Mouse (Mus musculus) brown adipose tissue, adult 24 weeks (tissue): ENCODE measurements around the gene Ndufs7. TPM values are rescaled to one million over a fixed set of nuclear protein-coding genes. Genes with fewer than 3 reads are reported as not detected.
"Not testable (repeated sequence)": the region's sequence is repeated elsewhere in the genome, so short reads cannot be mapped to it uniquely, and the experiment has no call there.

Experiments used
- H3K27ac ChIP-seq: fragments of 200-500 bp; replicated peaks from 2 replicates; pipeline ENCODE4 v1.5.1; 2012; ENCODE audit warnings: low read depth, mild to moderate bottlenecking, low read length
- H3K4me1 ChIP-seq: fragments of 200-500 bp; 2 replicates; pipeline ENCODE4 v1.6.1; 2012; ENCODE audit warnings: low read length, mixed read lengths; ENCODE audit not compliant: control insufficient read depth, insufficient read depth, insufficient read length
- H3K4me3 ChIP-seq: fragments of 200-500 bp; 2 replicates; pipeline ENCODE4 v1.5.1; 2012; ENCODE audit warnings: low read depth, mild to moderate bottlenecking, low read length, moderate library complexity; ENCODE audit not compliant: insufficient read depth
- polyA plus RNA-seq: library from polyadenylated mRNA; stranded (reverse); fragments of >200 nt; gene quantifications from 2 replicates; pipeline ENCODE4 v1.2.4, GENCODE M21; 2012; ENCODE audit not compliant: missing spikeins, insufficient read depth, insufficient read length

The Ndufs7 gene
- polyA plus RNA-seq, result 732 and 1,152 TPM in 2 replicates

- Histone ChIP-seq H3K4me1 (peaks cover 5% of the 10 kb centered on the region; the same call in 1 of the 2 replicates), H3K27ac (peak within 1 kb of the TSS; percentile 98), H3K4me3 (peak within 1 kb of the TSS; percentile 87)
Measured at GRCm38 (mm10) chr10:80248971-80249640, at the start of gene Ndufs7. Gene Ndufs7, plus strand, starts transcription at chr10:80249121.

GRCm38 (mm10) chr10:80199440-80200008 is 49.4 kb upstream of the Ndufs7 start:
- Histone ChIP-seq H3K4me3 (no peak overlapping the region), H3K4me1 (no peaks in the 10 kb centered on the region; the same call in 1 of the 2 replicates), H3K27ac (no peak overlapping the region)

GRCm38 (mm10) chr10:80200485-80200884 is 48.4 kb upstream of the Ndufs7 start:
- Histone ChIP-seq H3K27ac (no peak overlapping the region), H3K4me1 (no peaks in the 10 kb centered on the region; the same call in 1 of the 2 replicates), H3K4me3 (no peak overlapping the region)

DNA sequence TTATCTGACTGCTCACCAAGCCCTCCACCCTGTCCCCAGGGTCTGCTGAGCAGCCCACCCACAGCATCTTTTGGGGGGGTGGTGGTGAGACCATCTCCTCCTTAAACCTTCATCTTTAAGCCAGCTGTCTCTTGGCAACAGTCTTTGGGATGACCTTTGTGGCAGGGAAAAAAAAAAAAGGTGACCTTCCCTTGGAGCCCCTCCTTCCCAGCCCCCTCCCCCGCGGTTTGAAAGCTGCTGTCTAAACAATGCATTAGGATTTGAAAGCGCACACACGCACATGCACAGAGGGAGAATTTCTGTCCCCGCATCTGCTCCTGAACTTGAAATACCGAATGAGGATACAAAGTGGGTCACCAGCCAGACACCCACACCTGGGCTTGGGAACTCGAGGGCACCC is 44.9 kb upstream of the Ndufs7 start:
- Histone ChIP-seq H3K4me3 (no peak overlapping the region), H3K27ac (no peak overlapping the region), H3K4me1 (no peaks in the 10 kb centered on the region; the same call in 1 of the 2 replicates)

GRCm38 (mm10) chr10:80207201-80207600 is 41.7 kb upstream of the Ndufs7 start:
- H3K4me1 ChIP-seq, result no peaks in the 10 kb centered on the region
- no peak overlapping the region for H3K4me3 ChIP-seq
- H3K27ac ChIP-seq, result no peak overlapping the region

GRCm38 (mm10) chr10:80207676-80208075 is 41.2 kb upstream of the Ndufs7 start:
- Histone ChIP-seq H3K27ac (no peak overlapping the region), H3K4me1 (no peaks in the 10 kb centered on the region), H3K4me3 (no peak overlapping the region)

DNA sequence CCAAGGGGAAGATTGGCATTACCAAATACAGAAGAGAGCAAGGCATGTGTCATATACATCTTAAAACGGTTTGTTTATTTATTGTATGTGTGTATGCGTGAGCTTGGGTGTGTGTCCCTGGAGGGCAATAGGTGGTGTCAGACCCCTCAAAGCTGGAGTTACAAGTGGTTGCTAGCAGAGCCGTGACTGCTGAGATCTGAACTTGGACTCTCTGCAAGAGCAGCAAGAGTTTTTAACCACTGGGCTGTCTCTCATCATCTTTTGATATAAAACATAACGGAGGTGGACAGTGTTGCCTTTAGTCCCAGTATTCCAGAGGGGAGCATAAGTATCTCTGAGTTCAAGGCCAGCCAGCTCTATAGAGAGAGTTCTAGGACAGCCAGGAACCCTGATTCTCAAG is 40.7 kb upstream of the Ndufs7 start:
- Histone ChIP-seq H3K4me1 (no peaks in the 10 kb centered on the region), H3K4me3 (no peak overlapping the region), H3K27ac (no peak overlapping the region)

DNA sequence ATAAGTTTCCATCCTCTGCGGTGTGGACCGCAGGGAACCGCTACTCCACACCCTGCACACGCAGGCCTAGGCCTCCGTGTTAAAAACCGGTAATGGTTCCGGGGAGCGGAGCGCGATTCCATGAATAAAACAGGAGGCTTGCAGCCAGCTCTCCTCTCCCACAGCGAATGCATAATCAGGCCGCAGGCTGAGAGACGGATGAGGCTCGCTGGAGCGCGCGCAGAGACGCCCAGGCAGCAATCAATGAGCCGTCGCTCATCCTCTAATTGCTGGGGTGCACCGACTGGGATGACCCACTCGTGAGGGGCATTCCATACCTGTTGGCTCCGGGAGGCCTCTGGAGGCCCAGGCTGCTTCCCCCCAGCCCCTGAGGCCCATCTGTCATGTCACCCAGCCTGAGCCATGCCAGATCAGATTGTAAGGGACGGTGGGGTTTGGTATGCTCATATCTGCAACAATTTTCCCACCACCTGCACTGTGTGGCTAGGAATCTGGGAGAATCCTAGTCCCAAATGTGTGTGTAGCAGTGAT is 40.0 kb upstream of the Ndufs7 start:
- H3K27ac ChIP-seq, result no peak overlapping the region
- no peak overlapping the region for H3K4me3 ChIP-seq
- no peaks in the 10 kb centered on the region for H3K4me1 ChIP-seq

DNA sequence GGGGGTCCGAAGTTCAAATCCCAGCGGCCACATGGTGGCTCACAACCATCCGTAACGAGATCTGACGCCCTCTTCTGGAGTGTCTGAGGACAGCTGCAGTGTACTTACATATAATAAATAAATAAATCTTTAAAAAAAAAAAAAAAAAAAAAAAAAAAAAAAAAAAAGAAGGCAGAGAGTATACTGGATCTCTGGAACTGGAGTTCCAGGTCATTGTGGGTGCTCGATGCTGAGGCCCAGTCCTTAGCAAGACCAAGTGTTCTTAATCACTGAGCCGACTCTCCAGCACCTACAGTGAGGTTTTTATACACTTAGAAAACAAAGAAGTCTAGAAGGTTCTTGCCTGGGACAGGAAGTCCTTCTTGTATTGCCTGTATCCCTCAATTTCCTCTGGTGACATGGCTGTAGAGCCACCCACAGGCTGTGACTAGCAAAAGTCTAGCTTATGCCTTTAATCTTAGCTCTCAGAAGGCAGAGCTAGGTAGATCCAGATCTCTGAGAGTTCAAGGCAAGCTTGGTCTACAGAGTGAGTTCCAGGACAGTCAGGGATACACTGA is 37.3 kb upstream of the Ndufs7 start:
- H3K4me1 ChIP-seq, H3K27ac ChIP-seq, H3K4me3 ChIP-seq: not testable (repeated sequence)

- no peak overlapping the region for H3K27ac ChIP-seq
- H3K4me1 ChIP-seq, result no peaks in the 10 kb centered on the region
- H3K4me3 ChIP-seq, result no peak overlapping the region
Measured at GRCm38 (mm10) chr10:80215048-80215772, 33.7 kb upstream of the Ndufs7 start.

GRCm38 (mm10) chr10:80220676-80221075 is 28.2 kb upstream of the Ndufs7 start:
- Histone ChIP-seq H3K27ac (no peak overlapping the region), H3K4me1 (peaks cover 2% of the 10 kb centered on the region; the same call in 1 of the 2 replicates), H3K4me3 (no peak overlapping the region)

DNA sequence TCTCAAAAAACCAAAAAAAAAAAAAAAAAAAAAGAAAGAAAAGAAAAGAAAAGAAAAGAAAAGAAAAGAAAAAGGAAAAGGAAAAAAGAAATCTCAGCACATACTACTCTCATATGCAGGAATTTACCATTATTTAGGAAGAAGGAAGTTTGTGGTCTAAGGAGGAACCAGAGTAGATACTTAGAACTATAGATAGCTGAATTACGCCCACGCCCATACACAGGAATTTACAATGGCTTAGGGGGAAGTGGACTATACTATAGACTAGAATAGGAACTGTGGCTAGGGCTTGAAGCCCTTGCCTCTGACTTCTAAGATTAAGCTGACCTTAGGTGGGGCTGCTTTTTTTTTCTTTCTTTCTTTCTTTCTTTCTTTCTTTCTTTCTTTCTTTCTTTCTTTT is 25.8 kb upstream of the Ndufs7 start:
- peaks cover 12% of the 10 kb centered on the region for H3K4me1 ChIP-seq
- H3K4me3 ChIP-seq, H3K27ac ChIP-seq: not testable (repeated sequence)

- peaks cover 15% of the 10 kb centered on the region for H3K4me1 ChIP-seq
- peak overlapping the region; percentile 37 for H3K4me3 ChIP-seq
- H3K27ac ChIP-seq, result peak overlapping the region; percentile 82
Measured at GRCm38 (mm10) chr10:80226071-80226415, 22.9 kb upstream of the Ndufs7 start.

DNA sequence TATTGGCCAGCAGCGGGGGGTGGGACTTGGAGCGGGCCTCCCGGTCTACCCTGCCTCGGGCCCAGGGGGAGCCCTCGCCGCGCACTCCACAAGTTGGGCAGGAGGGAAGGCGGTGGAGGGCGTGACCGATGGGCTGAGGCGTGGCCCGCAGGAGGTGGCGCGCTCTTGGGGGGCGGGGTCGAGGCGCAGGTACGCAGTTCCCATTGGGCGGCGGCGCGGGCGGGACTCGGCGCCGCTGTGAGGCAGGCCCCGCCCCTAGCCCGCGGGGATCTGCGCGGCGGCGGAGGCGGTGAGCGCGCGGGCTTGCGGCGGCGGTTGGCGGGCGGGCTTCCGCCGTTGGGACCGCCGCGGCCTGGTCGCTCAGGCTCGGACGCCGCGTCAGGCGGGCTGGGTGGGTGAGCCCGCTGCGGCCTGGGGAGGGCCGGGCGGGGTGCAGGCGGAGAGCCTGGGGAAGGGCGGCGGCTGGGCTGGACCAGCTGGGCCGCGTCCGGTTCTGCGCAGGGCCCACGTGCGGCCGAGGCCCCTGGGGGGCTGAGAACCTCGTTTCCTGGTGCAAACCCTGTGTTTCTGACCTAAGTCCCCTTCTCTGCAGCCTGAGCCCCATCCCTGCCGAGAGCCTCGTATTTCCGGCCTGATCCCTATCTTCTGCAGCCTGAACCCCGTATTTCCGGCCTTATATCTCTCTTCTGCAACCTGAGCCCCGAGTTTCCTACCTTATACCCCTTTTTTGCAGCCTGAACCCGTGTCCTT is 22.3 kb upstream of the Ndufs7 start, which contains the start of gene Mum1:
Gene Mum1 (plus strand): TSS at position 19 of the 750 bp plus-strand sequence.
- H3K27ac ChIP-seq, result peak within 1 kb of the TSS; percentile 82
- H3K4me1 ChIP-seq, result peaks cover 15% of the 10 kb centered on the region
- peak within 1 kb of the TSS; percentile 63 for H3K4me3 ChIP-seq
